9 mouse cellular contexts compared by ENCODE assay signal in the genomic region with DNA sequence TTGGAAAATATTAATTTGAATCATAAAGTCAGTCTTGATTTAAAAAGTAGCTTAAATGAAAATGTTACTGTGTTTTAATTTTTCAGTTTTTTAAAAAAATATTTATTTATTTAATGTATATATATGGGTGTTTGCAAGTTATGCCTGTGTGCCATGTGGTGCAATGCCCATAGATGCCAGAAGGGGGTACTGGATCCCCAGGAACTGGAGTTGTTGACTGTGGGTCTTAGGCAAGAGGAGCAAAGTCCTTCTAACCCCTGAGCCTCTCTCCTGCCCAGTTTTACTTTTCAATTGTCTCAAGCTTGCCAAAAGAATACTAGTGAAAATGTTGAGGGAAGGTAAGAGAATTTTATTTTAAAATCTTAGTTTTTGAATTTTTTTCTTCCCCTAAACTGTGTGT.
DNase-seq lines count a peak whose midpoint lies in the region; ATAC-seq and TF ChIP-seq lines count a peak whose summit lies in the region.
"Had no signal": no experiment of that assay in that cellular context is flagged by ENCODE, and none has a peak within 500 bp of the region (broad histone marks: within the 10 kb centered on the region; RNA-seq: fewer than 3 reads in every experiment).

No protein-coding gene starts in this region.

- H3K79me2 ChIP-seq in heart, adult 2 months (replicated peaks; ENCODE audit: control insufficient read depth, insufficient read depth, low read length) = no peaks in the 10 kb centered on the region

- no peak overlapping the region for H3K9ac ChIP-seq in heart, adult 2 months (ENCODE audit: low read depth, low read length)
- no peak overlapping the region for H3K9ac ChIP-seq in heart, embryonic 11.5 days (ENCODE audit: low read depth, low read length)

- peak; percentile 58 for TF ChIP-seq CTCF in heart, adult 2 months (IDR thresholded peaks at IDR 0.05)

- TF ChIP-seq POLR2A in heart, adult 2 months (IDR thresholded peaks at IDR 0.05; ENCODE audit: insufficient read depth, low read depth, low read length) = no peak

- H3K9me3 ChIP-seq in heart, embryonic 11.5 days (replicated peaks; ENCODE audit: control insufficient read depth, low read length) = no peaks in the 10 kb centered on the region

- ATAC-seq in heart, embryonic 11.5 days (replicated peaks; ENCODE audit: insufficient number of reproducible peaks, low FRiP score, low TSS enrichment) = no peak
- ATAC-seq in megakaryocyte, adult 5-6 weeks (ENCODE audit: poor library complexity, severe bottlenecking) = peak; percentile 31; the same call in 1 of the 2 replicates
- no peak for ATAC-seq in frontal cortex, adult (ENCODE audit: low TSS enrichment)

- H3K4me3 ChIP-seq in heart, adult 2 months = no peak overlapping the region
- H3K4me3 ChIP-seq in heart, embryonic 11.5 days (ENCODE audit: low read depth, low read length) = no peak overlapping the region

- no peaks in the 10 kb centered on the region for H3K27me3 ChIP-seq in heart, adult 2 months (ENCODE audit: control insufficient read depth, insufficient read depth, low read length)
- H3K27me3 ChIP-seq in heart, embryonic 11.5 days (ENCODE audit: control insufficient read depth, insufficient read depth, low read length) = no peaks in the 10 kb centered on the region

- no peaks in the 10 kb centered on the region for H3K4me1 ChIP-seq in heart, adult 2 months (ENCODE audit: control insufficient read depth, insufficient read depth, low read length)
- H3K4me1 ChIP-seq in heart, embryonic 11.5 days (ENCODE audit: control insufficient read depth, insufficient read depth, low read length) = peaks cover 6% of the 10 kb centered on the region; the same call in 1 of the 2 replicates

- H3K36me3 ChIP-seq in heart, adult 2 months (ENCODE audit: control insufficient read depth, insufficient read depth, low read length) = no peaks in the 10 kb centered on the region
- 0 out of 2 replicates have a peak, but pooled peaks cover 5% of the 10 kb centered on the region for H3K36me3 ChIP-seq in heart, embryonic 11.5 days (ENCODE audit: control insufficient read depth, insufficient read depth, low read length)

- intact Hi-C loops in heart, adult 2 months (cut with DNase I) = no loop called here

- H3K4me2 ChIP-seq in heart, embryonic 11.5 days = no peak overlapping the region

- TF ChIP-seq EP300 in heart, adult 2 months (IDR thresholded peaks at IDR 0.05; ENCODE audit: insufficient read depth, low read depth, low read length) = no peak

- H3K27ac ChIP-seq in heart, adult 2 months = no peak overlapping the region
- H3K27ac ChIP-seq in heart, embryonic 11.5 days (ENCODE audit: low read depth, low read length) = no peak overlapping the region
- H3K27ac ChIP-seq: macrophage had no signal

- no peak for DNase-seq in heart, adult 2 months
- peak; percentile 33 to 64 for DNase-seq in CD8-positive naive resting alpha-beta T cell, adult 2 months (ENCODE audit: low read depth in 2 of 2, low spot score in 2 of 2)
- peak; percentile 30 for DNase-seq in embryo, embryonic 11 days
- DNase-seq in yolk sac, embryonic 10.5 days (ENCODE audit: low spot score) = no peak
- no peak for DNase-seq in gastrocnemius, postnatal 10 days

Comparison
In these comparisons a context has a peak if more than half of its experiments do, and no peak if none do; other contexts are left out.
1. DNase-seq: peak in CD8-positive naive resting alpha-beta T cell, adult 2 months (2 of 2) and embryo, embryonic 11 days (single experiment); none in heart, adult 2 months (0 of 2), yolk sac, embryonic 10.5 days (single experiment) and gastrocnemius, postnatal 10 days (single experiment).